Mouse (Mus musculus): Measurements from ENCODE around the gene Olfr699. TPM values are rescaled to one million over a fixed set of nuclear protein-coding genes. Genes with fewer than 3 reads are reported as not detected.
A peak's percentile ranks its signal among the peaks of the same experiment; 100 is the strongest.
"Not testable (repeated sequence)": the region's sequence is repeated elsewhere in the genome, so short reads cannot be mapped to it uniquely, and the experiment has no call there.

Olfr699 gene
- not detected in 2 replicates for total RNA-seq (2014; fragmentation: Nextera tagmentation)
- total RNA-seq (2017) = not detected in 2 replicates

- ATAC-seq (replicated peaks; ENCODE audit: low FRiP score, low TSS enrichment, poor library complexity, severe bottlenecking) = no peak
Measured at GRCm38 (mm10) chr7:106793098-106793497, at the start of gene Olfr699. Gene Olfr699 (minus strand): TSS chr7:106793198.

DNA sequence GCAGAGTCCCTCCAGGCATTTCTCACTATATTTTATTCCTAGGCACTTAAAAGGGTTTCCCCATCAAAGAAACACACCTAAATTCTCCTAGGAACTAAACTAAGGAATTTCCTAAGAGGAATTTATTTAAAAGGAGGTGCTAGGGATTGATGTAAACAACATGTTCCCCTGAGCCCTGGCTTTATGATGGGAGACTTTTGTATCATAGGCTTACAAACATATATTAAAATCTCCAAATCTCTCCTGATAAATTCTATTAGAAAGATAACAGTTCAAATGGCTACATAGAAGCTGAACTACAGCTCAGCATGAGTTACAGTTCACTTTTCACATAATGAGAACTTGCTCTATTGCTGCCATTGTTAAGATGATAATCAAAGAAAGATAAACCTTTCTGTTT, 40.8 kb upstream of the Olfr699 start, which contains the start of gene Olfr702:
TSS of gene Olfr702 (minus strand) at position 101 of the 400 bp plus-strand sequence.
- ATAC-seq (replicated peaks; ENCODE audit: low FRiP score, low TSS enrichment, poor library complexity, severe bottlenecking) = no peak

DNA sequence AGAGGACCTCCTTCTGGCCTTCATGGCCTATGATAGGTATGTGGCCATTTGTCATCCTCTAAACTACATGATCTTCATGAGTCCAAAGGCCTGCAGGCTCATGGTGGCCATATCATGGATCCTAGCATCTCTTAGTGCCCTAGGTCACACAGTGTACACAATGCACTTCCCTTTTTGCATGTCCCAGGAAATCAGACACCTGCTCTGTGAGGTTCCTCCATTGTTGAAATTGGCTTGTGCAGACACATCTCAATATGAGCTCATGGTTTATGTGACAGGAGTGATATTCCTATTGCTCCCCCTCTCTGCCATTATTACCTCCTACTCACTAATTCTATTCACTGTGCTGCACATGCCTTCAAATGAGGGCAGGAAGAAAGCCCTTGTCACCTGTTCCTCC, 25.4 kb upstream of the Olfr699 start:
- no peak for ATAC-seq (replicated peaks; ENCODE audit: low FRiP score, low TSS enrichment, poor library complexity, severe bottlenecking)

DNA sequence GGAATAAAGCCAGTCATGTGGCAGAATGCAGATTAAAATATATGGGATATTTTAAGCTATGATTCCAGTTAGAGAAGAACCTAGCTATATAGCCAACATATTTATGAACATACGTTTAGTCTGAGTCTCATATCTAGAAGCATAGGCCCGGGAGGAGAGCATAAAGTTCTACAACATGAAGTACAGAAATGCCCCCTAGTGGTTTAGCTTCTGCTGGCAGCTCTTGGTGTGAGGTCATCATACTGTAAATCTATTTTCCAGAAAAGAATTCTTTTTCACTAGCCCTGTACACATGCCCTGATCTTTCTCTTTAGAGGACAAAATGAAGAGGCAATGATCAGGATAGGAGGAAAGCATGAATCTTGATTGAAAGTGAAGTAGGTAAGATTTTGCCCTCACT, 22.8 kb upstream of the Olfr699 start:
- peak; percentile 90 for ATAC-seq (replicated peaks; ENCODE audit: low FRiP score, low TSS enrichment, poor library complexity, severe bottlenecking)

- no peak for ATAC-seq (replicated peaks; ENCODE audit: low FRiP score, low TSS enrichment, poor library complexity, severe bottlenecking)
Measured at GRCm38 (mm10) chr7:106813829-106814228, 20.8 kb upstream of the Olfr699 start, which contains the start of gene Olfr701. Gene Olfr701 (plus strand): TSS chr7:106814129.

GRCm38 (mm10) chr7:106808734-106809133, 15.7 kb upstream of the Olfr699 start, which contains the start of gene Olfr700:
Gene Olfr700 (minus strand): TSS chr7:106808834.
- ATAC-seq (replicated peaks; ENCODE audit: low FRiP score, low TSS enrichment, poor library complexity, severe bottlenecking) = no peak

GRCm38 (mm10) chr7:106788330-106788729, 4.7 kb downstream of the Olfr699 start:
- no peak for ATAC-seq (replicated peaks; ENCODE audit: low FRiP score, low TSS enrichment, poor library complexity, severe bottlenecking)

GRCm38 (mm10) chr7:106761008-106761407, 32.0 kb downstream of the Olfr699 start:
- ATAC-seq (replicated peaks; ENCODE audit: low FRiP score, low TSS enrichment, poor library complexity, severe bottlenecking) = not testable (repeated sequence)

DNA sequence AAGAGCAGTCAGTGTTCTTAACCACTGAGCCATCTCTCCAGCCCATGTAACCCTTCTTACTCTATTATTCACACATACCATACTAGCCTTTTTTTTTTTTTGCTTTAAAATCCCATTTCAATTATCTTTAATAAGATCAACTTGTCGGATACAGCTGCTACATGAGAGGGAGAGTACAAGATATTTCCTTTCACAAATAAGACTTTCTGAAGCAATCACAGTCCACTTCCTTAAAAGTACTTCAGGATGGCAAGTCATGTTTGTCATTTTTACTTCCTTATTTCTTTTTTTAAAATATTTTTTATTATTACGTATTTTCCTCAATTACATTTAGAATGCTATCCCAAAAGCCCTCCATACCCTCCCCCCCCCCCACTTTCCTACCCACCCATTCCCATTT, 34.2 kb downstream of the Olfr699 start:
- no peak for ATAC-seq (replicated peaks; ENCODE audit: low FRiP score, low TSS enrichment, poor library complexity, severe bottlenecking)

GRCm38 (mm10) chr7:106755297-106755696, 37.7 kb downstream of the Olfr699 start, which contains the start of gene Olfr698:
Gene Olfr698 (minus strand): TSS chr7:106755397.
- ATAC-seq (replicated peaks; ENCODE audit: low FRiP score, low TSS enrichment, poor library complexity, severe bottlenecking) = no peak

DNA sequence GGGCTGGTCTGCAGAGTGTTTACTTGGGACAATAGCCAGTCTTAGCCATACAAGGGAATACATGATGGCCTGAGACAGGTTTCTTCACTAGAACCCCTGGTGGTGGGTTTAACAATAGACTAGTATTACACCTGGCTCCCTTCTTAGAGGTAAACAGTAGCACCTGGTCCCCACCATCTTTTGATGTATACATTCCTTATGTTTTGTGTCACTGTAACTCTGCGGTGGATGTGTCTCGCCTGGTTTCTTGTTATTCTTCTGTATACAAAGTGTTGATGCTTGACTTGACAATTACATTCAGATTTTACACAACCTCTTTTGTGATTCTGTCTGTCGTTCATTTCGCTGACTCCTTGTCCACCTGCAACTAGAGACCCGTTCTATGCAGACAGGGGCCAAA, 47.2 kb downstream of the Olfr699 start:
- ATAC-seq (replicated peaks; ENCODE audit: low FRiP score, low TSS enrichment, poor library complexity, severe bottlenecking) = no peak

DNA sequence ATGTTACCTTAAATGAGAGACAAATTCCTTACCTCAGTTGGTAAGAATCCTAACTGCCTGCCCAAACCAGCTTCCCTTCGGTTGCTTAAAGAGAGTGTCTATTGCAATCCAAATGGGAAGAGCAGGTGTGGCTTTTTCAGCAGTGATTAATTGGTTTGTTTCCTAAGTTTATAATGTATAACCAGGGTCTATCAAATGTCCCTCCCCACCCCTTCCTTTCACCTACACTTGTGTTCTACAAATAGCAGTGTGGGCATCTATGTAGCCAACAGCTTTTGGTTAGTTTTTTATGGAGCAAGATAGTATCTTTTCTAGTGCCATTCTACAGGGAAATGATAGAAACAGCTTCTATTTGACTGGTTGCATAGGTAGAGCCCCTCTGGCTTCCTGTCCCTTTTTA, 50.7 kb downstream of the Olfr699 start, which contains the start of gene Olfr697:
TSS of gene Olfr697 (minus strand) at position 101 of the 400 bp plus-strand sequence.
- ATAC-seq (replicated peaks; ENCODE audit: low FRiP score, low TSS enrichment, poor library complexity, severe bottlenecking) = no peak

Other genes starting within 250 kb of the Olfr699 start
- gene Olfr693, start 112.6 kb downstream of the Olfr699 start, total RNA-seq (2014; fragmentation: Nextera tagmentation) = not detected in 2 replicates
- gene Olfr693, start 112.6 kb downstream of the Olfr699 start, total RNA-seq (2017) = not detected in 2 replicates
- not detected in 2 replicates for gene Olfr694, start 101.4 kb downstream of the Olfr699 start, total RNA-seq (2014; fragmentation: Nextera tagmentation)
- not detected in 2 replicates for gene Olfr694, start 101.4 kb downstream of the Olfr699 start, total RNA-seq (2017)
- gene Olfr695, start 76.8 kb downstream of the Olfr699 start, total RNA-seq (2014; fragmentation: Nextera tagmentation) = not detected in 2 replicates
- gene Olfr695, start 76.8 kb downstream of the Olfr699 start, total RNA-seq (2017) = not detected in 2 replicates
- not detected in 2 replicates for gene Olfr697, start 50.8 kb downstream of the Olfr699 start, total RNA-seq (2014; fragmentation: Nextera tagmentation)
- not detected in 2 replicates for gene Olfr697, start 50.8 kb downstream of the Olfr699 start, total RNA-seq (2017)
- not detected in 2 replicates for gene Olfr698, start 37.8 kb downstream of the Olfr699 start, total RNA-seq (2014; fragmentation: Nextera tagmentation)
- gene Olfr698, start 37.8 kb downstream of the Olfr699 start, total RNA-seq (2017) = not detected in 2 replicates
- not detected in 2 replicates for gene Olfr700, start 15.6 kb upstream of the Olfr699 start, total RNA-seq (2014; fragmentation: Nextera tagmentation)
- not detected in 2 replicates for gene Olfr700, start 15.6 kb upstream of the Olfr699 start, total RNA-seq (2017)
- not detected in 2 replicates for gene Olfr701, start 20.9 kb upstream of the Olfr699 start, total RNA-seq (2014; fragmentation: Nextera tagmentation)
- gene Olfr701, start 20.9 kb upstream of the Olfr699 start, total RNA-seq (2017) = not detected in 2 replicates
- not detected in 2 replicates for gene Olfr702, start 40.7 kb upstream of the Olfr699 start, total RNA-seq (2014; fragmentation: Nextera tagmentation)
- not detected in 2 replicates for gene Olfr702, start 40.7 kb upstream of the Olfr699 start, total RNA-seq (2017)
- not detected in 2 replicates for gene Olfr703, start 50.2 kb upstream of the Olfr699 start, total RNA-seq (2014; fragmentation: Nextera tagmentation)
- gene Olfr703, start 50.2 kb upstream of the Olfr699 start, total RNA-seq (2017) = not detected in 2 replicates
- not detected in 2 replicates for gene Olfr704, start 70.0 kb upstream of the Olfr699 start, total RNA-seq (2014; fragmentation: Nextera tagmentation)
- gene Olfr704, start 70.0 kb upstream of the Olfr699 start, total RNA-seq (2017) = not detected in 2 replicates
- gene Olfr705, start 83.7 kb upstream of the Olfr699 start, total RNA-seq (2014; fragmentation: Nextera tagmentation) = not detected in 2 replicates
- not detected in 2 replicates for gene Olfr705, start 83.7 kb upstream of the Olfr699 start, total RNA-seq (2017)
- not detected in 2 replicates for gene Olfr706, start 95.0 kb upstream of the Olfr699 start, total RNA-seq (2014; fragmentation: Nextera tagmentation)
- gene Olfr706, start 95.0 kb upstream of the Olfr699 start, total RNA-seq (2017) = not detected in 2 replicates
- not detected in 2 replicates for gene Olfr707, start 108.0 kb upstream of the Olfr699 start, total RNA-seq (2014; fragmentation: Nextera tagmentation)
- gene Olfr707, start 108.0 kb upstream of the Olfr699 start, total RNA-seq (2017) = not detected in 2 replicates
- not detected in 2 replicates for gene Olfr1532-ps1, start 114.8 kb upstream of the Olfr699 start, total RNA-seq (2014; fragmentation: Nextera tagmentation)
- not detected in 2 replicates for gene Olfr1532-ps1, start 114.8 kb upstream of the Olfr699 start, total RNA-seq (2017)
- gene Olfr709-ps1, start 139.0 kb upstream of the Olfr699 start, total RNA-seq (2014; fragmentation: Nextera tagmentation) = not detected in 2 replicates
- gene Olfr709-ps1, start 139.0 kb upstream of the Olfr699 start, total RNA-seq (2017) = not detected in 2 replicates
- gene Olfr710, start 155.1 kb upstream of the Olfr699 start, total RNA-seq (2014; fragmentation: Nextera tagmentation) = not detected in 2 replicates
- gene Olfr710, start 155.1 kb upstream of the Olfr699 start, total RNA-seq (2017) = not detected in 2 replicates
- not detected in 2 replicates for gene Olfr6, start 170.7 kb upstream of the Olfr699 start, total RNA-seq (2014; fragmentation: Nextera tagmentation)
- not detected in 2 replicates for gene Olfr6, start 170.7 kb upstream of the Olfr699 start, total RNA-seq (2017)
- not detected in 2 replicates for gene Olfr711, start 182.3 kb upstream of the Olfr699 start, total RNA-seq (2014; fragmentation: Nextera tagmentation)
- not detected in 2 replicates for gene Olfr711, start 182.3 kb upstream of the Olfr699 start, total RNA-seq (2017)
- gene Olfr2, start 212.9 kb upstream of the Olfr699 start, total RNA-seq (2014; fragmentation: Nextera tagmentation) = 0.07 TPM in 1 of 2 replicates, not detected in the other
- not detected in 2 replicates for gene Olfr2, start 212.9 kb upstream of the Olfr699 start, total RNA-seq (2017)
- not detected in 2 replicates for gene Olfr713, start 238.0 kb upstream of the Olfr699 start, total RNA-seq (2014; fragmentation: Nextera tagmentation)
- not detected in 2 replicates for gene Olfr713, start 238.0 kb upstream of the Olfr699 start, total RNA-seq (2017)

Data from megakaryocyte-erythroid progenitor cell, adult 5-6 weeks (primary cell).